Mouse (Mus musculus): Measurements from ENCODE around the gene Serac1.
A peak's percentile ranks its signal among the peaks of the same experiment; 100 is the strongest.

DNA sequence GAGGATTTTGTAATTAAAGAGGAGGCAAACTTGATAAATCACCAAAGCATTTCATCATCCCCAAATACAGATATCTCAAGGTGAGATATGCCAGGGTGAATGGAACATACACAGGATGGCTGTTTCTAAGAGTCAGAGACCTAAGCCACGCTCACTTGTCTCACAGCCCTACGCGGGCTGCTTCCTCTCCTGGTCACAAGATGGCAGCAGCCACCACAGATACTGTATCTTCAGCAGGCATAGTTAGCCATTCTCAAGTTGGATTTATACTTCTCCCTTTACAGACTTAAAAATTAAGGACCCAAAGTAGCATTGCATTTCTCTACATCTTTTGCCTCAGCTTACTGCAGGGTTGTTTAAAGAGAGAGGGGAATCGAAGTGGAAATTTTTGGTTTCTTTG, 18.3 kb upstream of the Serac1 start:
- peak; percentile 92 for TF ChIP-seq CTCF (conservative IDR thresholded peaks at IDR 0.05; ENCODE audit: insufficient read depth, insufficient read length, low read depth, low read length)
- TF ChIP-seq POLR2A (IDR thresholded peaks at IDR 0.05; ENCODE audit: low read depth, low read length): no peak
